Mouse (Mus musculus) adrenal gland, adult (tissue): ENCODE measurements at regions not wholly inside any gene's neighbourhood (a gene's known extent, or its start where the extent isn't known, plus 50 kb on each side); places are given as distances from the start of the nearest gene placed in this dataset.
A peak's percentile ranks its signal among the peaks of the same experiment; 100 is the strongest.

Experiments
- DNase-seq, 2 experiments: peaks; one replicate each; pipeline ENCODE4 v3.0.0; 2022 to 2023; ENCODE audit warnings: low spot score in 1 of 2; ENCODE audit not compliant: inconsistent age in 2 of 2

GRCm38 (mm10) chr15:10833866-10834571 is 118.1 kb upstream of the C1qtnf3 start:
- DNase-seq = peak in 1 of 2 experiments; percentile 31

- DNase-seq = no peak
These were observed 113.4 kb upstream of the C1qtnf3 start for GRCm38 (mm10) chr15:10838584-10839288.

- DNase-seq = no peak
These were observed 111.5 kb upstream of the C1qtnf3 start for GRCm38 (mm10) chr15:10840621-10841034.

- no peak for DNase-seq
These were observed 109.0 kb upstream of the C1qtnf3 start for GRCm38 (mm10) chr15:10843060-10843695.

- no peak for DNase-seq
These were observed 105.4 kb upstream of the C1qtnf3 start for GRCm38 (mm10) chr15:10846722-10847121.

- DNase-seq = no peak
These were observed 87.9 kb upstream of the C1qtnf3 start for GRCm38 (mm10) chr15:10864004-10864775.

- DNase-seq = no peak
These were observed 87.0 kb upstream of the C1qtnf3 start for GRCm38 (mm10) chr15:10865109-10865508.

- no peak for DNase-seq
These were observed 85.3 kb upstream of the C1qtnf3 start for GRCm38 (mm10) chr15:10866794-10867193.

GRCm38 (mm10) chr15:10868115-10868514 is 84.0 kb upstream of the C1qtnf3 start:
- no peak for DNase-seq

GRCm38 (mm10) chr15:10868716-10869585 is 83.2 kb upstream of the C1qtnf3 start:
- DNase-seq = peak in 1 of 2 experiments; percentile 48

GRCm38 (mm10) chr15:10869879-10870278 is 82.3 kb upstream of the C1qtnf3 start:
- DNase-seq = peak; percentile 37 to 61

- DNase-seq = peak in 1 of 2 experiments; percentile 54
These were observed 79.7 kb upstream of the C1qtnf3 start for GRCm38 (mm10) chr15:10872322-10872967.

GRCm38 (mm10) chr15:10876328-10876727 is 75.8 kb upstream of the C1qtnf3 start:
- no peak for DNase-seq

GRCm38 (mm10) chr15:10881726-10882125 is 70.4 kb upstream of the C1qtnf3 start:
- DNase-seq = no peak

- no peak for DNase-seq
These were observed 64.1 kb upstream of the C1qtnf3 start for GRCm38 (mm10) chr15:10887990-10888389.

- peak; percentile 79 to 93 for DNase-seq
These were observed 61.8 kb upstream of the C1qtnf3 start for GRCm38 (mm10) chr15:10890220-10890921.

- no peak for DNase-seq
These were observed 53.8 kb upstream of the C1qtnf3 start for GRCm38 (mm10) chr15:10898309-10898708.

GRCm38 (mm10) chr15:10898715-10899486 is 53.2 kb upstream of the C1qtnf3 start:
- DNase-seq = no peak
